Mouse (Mus musculus) ES-CJ7 (cell line): ENCODE measurements around the gene Parp9.
"Not testable (repeated sequence)": the region's sequence is repeated elsewhere in the genome, so short reads cannot be mapped to it uniquely, and the experiment has no call there.

Experiments used
- DNase-seq: peaks from one replicate; pipeline ENCODE4 v3.0.0; 2011; ENCODE audit warnings: low read depth, low spot score

Parp9 gene

DNA sequence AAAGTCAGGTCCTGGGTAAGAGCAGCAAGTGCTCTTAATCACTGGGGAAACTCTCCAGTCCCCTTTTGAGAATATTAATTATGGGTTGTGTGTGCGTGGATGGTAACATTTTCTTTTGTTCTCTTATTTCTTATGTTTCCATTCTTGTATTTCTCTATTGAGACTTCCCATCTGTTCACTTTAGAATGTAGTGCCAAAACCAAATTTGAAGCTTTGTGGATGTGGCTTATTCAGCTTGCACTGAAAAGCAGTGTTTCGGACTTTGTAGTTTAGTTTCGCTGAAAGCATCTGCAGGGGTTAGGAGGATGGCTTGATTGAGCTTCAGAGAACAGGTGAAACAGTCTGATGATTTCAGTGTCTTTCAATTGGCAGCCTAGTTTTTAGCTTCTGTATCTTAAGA lies 55.0 kb downstream of the Parp9 start:
- no peak for DNase-seq

GRCm38 (mm10) chr16:35998852-35999251 lies 60.6 kb downstream of the Parp9 start:
- DNase-seq: not testable (repeated sequence)

- DNase-seq: no peak
These were observed 70.1 kb downstream of the Parp9 start for GRCm38 (mm10) chr16:36008396-36008795.

DNA sequence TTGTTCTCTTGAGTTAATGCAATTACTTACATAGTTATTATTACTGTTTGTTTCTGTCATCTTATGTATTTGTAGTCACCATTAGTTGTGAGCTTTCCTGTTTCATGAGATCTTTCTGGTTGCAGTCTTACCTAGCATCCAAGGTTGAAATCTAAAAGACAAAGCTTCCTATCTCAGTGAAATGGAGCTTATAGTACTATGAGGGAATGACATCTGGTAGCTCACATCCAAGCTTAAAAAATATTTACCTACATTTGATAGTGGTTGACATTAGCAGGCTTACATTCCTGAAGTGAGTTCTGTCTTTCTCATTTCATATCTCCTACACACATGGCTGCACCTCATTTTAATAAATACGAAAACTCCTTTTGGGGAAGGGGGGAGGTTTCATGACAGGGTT lies 78.1 kb downstream of the Parp9 start:
- no peak for DNase-seq
